Mouse (Mus musculus): Measurements from ENCODE around the gene Drg1. TPM values are rescaled to one million over a fixed set of nuclear protein-coding genes. Genes with fewer than 3 reads are reported as not detected.

Drg1 gene
- total RNA-seq, 2 experiments from 2014 or later, result 77.1 to 94.1 TPM

DNA sequence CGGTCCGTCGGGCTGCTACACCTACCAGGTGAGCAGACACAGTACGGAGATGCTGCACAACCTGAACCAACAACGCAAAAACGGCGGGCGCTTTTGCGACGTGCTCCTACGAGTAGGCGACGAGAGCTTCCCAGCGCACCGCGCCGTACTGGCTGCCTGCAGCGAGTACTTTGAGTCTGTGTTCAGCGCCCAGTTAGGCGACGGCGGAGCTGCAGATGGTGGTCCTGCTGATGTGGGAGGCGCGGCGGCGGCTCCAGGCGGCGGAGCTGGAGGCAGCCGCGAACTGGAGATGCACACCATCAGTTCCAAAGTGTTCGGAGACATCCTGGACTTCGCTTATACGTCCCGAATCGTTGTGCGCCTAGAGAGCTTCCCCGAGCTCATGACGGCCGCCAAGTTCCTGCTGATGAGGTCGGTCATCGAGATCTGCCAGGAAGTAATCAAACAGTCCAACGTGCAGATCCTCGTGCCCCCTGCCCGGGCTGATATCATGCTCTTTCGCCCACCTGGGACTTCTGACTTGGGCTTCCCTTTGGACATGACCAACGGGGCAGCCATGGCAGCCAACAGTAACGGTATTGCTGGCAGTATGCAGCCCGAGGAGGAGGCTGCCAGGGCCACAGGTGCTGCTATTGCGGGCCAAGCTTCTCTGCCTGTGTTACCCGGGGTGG, 24.6 kb upstream of the Drg1 start:
- peak; percentile 41 to 45 for DNase-seq (ENCODE audit: low spot score in 2 of 2)

DNA sequence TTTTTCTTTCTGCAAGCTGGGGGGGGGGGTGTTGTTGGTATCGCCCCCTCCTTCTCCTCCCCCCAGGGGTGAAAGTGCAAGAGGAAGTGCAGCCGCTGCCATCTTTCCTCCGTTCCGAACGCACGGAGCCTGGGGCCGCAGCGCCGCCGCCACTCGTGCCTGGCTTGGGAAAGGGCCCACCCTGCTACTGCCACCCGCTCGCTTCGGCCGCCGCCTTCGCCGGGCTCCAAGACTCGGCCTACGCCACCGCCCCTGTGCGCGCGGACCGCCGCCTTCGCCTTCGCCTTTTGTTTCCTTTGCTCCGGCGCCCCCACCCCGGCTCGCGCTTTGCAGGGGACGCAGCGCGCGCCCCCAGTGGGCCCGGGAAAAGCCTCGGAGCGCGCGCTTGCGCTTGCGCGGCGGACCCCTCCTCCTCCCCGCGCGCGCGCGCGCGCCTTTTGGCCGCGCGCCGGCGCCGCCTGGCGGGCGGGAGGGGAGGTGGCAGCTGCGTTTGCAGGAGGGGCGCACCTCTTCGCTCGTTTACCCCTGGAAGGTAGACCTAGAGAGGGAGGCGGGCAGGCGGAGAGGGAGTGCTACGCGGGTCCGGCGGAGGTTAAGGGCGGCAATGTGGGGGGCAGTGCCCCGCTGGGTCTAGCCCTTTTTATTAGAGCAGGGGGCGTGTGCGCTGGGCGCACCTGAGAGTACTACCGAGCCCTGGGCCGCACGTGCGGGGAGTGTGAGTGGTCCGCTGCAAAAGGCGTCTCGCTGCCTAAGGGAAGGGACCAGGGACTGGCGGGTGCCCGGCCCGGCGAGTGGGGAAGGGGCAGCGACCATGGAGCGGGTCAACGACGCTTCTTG, 23.8 kb upstream of the Drg1 start:
- DNase-seq (ENCODE audit: low spot score in 2 of 2), result peak; percentile 76 to 82

DNA sequence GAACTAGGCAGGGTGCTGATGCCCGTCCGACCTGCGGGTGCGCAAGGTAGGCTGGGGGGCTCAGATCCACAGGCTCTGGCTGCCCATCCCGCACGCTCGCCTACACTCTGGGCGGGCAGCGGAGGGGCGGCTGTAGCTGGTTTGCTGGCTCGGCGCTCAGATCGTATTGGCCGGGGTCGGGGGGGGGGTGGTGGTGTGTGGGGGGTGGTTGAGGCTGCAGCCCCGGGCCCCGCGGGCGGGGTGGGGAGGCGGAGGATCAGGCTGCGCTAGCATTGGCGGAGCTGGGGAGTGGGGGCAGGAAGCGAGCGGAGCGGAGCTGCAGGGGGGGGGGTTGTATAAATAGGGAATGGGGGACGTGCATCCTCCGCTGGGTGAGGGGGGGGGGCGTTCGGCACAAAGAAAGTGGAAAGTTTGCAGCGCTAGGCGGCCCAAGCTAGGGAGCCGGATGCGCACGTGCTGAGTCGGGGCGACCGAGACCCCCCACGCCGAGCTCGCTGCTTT, 23.1 kb upstream of the Drg1 start:
- DNase-seq (ENCODE audit: low spot score in 2 of 2), result peak; percentile 55 to 58

DNA sequence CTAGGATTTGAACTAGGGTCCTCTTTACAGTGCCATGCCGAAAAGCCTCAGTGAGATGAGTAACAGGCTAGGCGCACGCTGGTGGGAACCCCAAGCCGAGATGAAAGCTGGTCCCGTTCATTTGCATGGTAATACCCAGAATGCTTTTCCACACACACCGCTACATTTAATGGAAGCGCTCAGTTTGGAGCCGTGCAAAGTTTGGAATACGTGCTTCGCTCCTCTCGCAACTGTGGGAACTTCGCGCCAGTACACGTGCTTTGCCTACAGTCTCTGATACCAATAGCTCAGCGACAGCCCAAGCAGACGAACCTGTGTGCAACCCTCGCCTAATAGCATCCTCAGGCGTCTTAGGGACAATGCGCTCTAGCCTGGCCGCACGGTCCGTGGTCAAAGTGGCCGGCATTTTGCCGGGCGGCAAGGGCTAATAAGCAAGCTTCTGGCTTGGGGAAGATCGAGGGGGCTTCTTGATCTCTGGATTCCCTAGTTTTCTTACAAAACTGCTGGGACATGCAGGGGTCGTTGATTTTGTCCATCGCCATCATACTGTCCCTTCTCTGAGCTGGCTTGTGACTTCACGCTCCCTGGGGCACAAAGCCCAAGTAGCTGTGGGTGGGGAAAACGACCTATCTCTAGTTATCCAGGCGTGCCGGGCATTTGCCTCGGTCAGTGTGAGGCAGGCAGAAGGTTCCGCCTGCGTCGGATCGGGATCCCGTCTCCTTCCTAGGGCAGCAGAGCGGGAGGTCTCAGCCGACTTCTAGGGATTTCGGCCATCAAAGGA, 22.5 kb upstream of the Drg1 start, which contains the start of gene Patz1:
Gene Patz1, plus strand, starts transcription at position 354 of the 781 bp plus-strand sequence.
- peak; percentile 43 to 69 for DNase-seq (ENCODE audit: low spot score in 2 of 2)

DNA sequence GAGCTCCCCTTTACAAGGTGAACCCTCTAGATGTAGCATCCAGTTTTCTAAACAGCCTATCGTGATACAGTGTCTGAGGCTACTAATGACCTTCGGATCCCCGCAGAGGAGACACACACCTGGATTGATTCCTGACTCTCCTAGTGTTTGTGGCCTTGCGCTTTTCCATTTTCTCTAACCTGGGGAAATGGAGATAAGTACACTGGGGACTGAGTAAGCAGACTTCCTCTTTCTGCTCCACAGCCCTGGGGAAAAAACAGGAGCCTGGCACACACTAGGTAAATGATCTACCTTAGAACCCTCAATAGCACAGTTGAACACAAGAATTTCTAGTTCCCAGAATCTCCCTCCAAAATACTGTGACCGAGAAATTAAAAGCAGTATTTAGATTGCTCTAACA, 21.7 kb upstream of the Drg1 start:
- no peak for DNase-seq (ENCODE audit: low spot score in 2 of 2)

DNA sequence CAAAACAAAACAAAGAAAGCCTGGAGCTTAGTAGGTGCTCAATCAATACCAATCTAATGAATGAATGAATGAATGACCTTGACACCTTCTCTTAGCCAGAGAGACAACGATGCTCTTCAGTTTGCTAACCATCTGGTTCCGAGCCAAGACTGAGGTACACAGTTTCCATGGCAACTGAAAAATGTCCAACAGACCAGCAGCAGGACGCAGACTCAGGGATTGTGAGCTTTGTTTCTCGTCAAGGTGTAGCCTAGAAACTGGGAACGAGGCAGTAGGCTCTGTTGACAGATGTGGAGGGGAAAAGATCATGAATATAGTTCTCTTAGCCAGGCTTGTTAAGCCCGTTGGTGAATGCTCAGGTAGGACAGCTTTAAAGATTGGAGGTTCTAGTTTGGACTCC, 20.9 kb upstream of the Drg1 start:
- no peak for DNase-seq (ENCODE audit: low spot score in 2 of 2)

DNA sequence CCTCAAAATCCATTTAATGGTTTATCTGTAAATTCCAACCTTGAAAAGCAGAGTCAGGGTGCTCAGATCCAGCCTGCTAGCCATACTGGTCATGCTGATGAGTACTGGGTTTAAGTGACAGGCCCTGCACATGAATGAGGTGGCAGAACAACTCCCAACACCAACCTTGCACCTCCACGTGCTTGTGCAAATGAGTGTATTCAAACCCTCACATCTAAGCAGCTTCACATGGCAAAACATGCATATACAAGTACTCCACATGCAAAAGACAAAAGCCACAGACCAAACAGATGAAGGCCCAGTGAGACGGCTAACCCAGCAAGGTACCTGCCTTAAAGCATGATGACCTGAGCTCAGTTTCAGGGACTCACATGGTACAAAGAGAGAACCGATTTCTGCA, 19.7 kb upstream of the Drg1 start:
- no peak for DNase-seq (ENCODE audit: low spot score in 2 of 2)

DNA sequence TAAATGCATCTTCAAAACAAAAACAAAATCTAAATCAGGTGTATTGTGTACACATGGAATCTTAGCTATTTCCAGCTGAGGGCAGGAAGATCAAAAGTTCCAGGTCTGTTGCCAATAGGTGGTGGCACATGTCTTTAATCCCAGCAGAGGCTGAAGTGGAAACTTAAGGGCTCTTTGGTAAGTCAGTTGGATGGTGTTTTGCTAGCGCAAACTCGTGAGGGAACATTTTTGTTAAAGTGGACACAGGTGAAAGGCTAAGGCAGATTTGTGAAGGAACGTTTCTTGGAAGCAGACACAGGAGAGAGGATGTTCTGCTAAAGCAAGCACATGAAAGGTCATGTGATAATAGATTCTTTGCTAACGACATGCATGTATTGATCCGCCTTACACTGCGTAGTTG, 17.4 kb upstream of the Drg1 start:
- no peak for DNase-seq (ENCODE audit: low spot score in 2 of 2)

DNA sequence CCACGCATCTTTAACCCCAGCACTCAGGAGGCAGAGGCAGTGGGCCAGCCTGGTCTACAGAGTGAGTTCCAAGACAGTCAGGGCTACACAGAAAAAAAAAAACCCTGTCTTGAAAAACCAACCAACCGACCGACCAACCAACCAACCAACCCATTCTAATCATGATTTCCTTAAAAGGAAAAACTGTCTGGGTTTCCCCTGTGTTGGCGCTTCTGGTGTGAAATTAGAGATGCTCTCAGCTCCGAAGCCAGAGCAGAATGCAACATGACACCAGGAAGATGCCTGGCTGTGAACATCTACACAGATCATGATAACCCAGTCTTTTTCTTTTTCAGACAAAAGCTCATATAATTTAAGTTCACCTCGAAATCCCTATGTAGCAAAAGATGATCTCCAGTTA, 16.7 kb upstream of the Drg1 start:
- no peak for DNase-seq (ENCODE audit: low spot score in 2 of 2)

DNA sequence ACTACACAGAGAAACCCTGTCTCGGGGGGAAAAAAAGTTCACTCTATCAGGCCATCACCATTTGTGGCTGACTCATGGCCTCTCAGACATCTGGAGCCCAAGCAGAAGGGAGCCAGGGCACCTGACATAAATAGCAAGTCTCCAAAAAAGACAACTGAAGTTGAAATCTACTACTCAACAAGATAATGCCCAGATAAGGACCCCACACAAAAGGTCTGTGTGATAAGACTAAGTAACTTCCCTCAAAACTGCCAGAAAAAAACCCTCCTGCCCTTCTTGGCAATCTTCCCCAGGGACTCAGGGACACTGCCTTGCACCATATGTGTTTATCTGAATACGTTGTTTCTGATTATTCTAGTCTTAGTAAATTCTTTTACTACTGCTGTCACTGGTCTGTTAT, 13.5 kb upstream of the Drg1 start:
- DNase-seq (ENCODE audit: low spot score in 2 of 2), result no peak

DNA sequence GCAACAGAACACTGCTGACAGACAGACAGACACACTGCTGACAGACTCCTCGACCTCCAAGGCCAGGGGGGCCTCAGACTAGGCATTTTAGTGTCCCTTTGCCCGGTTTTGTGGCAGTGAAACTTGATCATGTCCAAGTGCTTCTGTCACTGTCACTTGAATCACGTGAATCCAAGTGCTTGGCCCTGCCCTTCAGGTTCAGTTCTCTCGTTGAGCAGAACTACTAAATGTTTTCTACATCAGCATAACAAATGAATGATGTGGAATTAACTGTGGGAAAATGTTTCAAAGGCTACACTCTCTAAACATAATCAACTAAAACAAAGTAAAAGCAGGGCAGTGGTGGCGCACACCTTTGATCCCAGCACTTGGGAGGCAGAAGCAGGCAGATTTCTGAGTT, 12.1 kb upstream of the Drg1 start:
- no peak for DNase-seq (ENCODE audit: low spot score in 2 of 2)

DNA sequence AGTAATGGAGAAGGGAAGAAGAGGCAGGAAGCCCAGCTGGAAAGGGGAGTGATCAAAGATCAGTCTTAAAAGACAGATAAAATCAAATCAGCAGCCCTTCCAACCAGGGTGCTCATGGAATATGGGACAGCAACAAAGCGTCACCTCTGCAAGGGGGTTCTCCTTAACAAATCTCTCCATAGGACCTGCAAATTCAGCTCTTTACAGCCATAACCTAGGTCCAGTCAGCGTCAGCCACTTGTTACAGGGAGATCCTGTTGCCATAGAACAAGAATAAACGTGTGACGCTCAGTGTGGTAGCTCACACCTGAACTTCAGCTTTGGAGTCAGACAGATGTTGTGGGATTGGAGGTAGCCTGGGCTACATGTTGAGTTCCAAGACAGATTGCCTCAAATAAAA, 3.0 kb upstream of the Drg1 start:
- DNase-seq (ENCODE audit: low spot score in 2 of 2), result no peak

DNA sequence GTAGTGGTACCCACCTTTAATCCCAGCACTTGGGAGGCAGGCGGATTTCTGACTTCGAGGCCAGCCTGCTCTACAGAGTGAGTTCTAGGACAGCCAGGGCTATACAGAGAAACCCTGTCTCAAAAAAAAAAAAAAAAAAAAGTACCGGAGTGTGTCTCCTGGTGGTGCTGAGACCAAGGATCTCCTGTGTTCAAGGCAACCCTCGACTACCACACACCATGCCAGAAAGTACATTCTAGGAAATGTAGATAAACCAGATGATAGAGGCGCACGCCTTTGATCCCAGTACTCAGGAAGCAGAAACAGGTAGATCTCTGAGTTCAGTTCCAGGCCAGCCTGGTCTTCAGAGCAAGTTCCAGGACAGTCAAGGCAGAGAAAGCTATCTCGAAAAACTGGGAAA, 918 bp upstream of the Drg1 start:
- DNase-seq (ENCODE audit: low spot score in 2 of 2), result no peak

DNA sequence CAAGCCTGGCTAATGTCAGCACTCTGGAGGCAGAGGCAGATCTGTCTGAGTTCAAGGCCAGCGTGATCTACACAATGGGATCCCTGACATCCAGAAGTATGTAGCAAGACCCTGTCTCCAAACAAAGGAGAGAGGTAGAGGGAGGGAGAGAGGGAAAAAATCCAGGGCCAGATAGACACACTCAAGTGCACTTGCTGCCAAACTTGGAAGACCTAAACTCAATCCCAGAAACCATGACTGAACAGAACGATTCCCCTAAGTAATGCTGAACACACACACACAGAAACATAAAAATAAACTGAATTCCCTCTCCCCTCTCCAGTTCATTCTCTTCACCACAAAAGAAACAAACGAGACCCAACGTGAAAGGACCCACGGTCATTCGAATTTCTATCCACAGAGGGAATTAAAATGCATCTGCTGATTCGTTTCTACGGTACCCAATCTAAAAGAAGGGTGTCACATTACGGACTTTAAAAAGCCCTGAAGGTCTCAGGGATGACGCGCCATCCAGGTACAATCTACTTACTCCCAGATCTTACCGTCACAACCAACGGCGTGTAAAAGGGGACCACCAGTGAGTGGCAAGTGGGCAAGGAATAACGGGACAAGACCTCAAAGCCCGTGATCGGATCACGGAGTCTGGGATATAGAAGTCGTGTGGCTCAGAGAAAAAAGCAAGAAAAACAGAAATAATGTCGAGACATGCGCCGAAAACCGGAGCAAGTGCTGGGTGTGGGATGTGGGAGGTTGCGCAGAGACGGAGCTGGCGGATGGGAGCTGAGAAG, 730 bp downstream of the Drg1 start:
- no peak for DNase-seq (ENCODE audit: low spot score in 2 of 2)

DNA sequence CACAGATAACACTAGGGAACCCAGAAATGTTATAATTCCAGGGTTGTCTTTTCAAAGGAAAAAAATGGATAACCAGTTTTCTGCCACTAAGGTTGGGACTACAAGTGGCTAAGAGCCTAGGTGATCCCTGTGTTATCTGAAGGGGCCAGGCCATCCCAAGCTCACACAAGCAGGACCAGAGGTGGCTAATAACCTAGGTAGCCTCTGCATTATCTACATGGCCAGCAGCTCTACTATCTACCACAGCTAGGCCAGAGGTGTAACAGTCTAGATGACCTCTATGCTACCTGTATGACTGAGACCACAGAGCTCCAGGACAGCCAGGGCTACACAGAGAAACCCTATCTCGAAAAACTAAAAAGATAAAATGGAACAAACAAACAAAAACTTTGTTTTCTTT, 6.7 kb downstream of the Drg1 start:
- DNase-seq (ENCODE audit: low spot score in 2 of 2), result no peak

DNA sequence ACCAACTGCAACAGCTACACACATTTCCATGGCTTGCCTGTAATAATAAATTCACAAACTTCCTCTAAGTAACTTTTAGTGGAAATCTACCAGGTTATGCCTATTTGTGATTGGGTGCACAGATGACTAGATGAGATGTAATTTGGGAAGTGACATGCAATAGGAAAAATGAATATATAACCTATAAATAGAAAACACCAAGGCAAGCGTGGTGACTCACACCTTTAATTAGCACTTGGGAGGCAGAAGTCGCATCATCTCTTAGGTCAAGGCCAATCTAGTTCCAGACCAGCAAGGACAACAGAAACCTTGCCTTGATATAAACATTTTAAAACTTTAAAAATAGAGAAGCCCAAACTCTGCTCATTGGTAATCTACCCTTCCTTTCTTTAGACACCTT, 18.8 kb downstream of the Drg1 start:
- DNase-seq (ENCODE audit: low spot score in 2 of 2), result no peak

DNA sequence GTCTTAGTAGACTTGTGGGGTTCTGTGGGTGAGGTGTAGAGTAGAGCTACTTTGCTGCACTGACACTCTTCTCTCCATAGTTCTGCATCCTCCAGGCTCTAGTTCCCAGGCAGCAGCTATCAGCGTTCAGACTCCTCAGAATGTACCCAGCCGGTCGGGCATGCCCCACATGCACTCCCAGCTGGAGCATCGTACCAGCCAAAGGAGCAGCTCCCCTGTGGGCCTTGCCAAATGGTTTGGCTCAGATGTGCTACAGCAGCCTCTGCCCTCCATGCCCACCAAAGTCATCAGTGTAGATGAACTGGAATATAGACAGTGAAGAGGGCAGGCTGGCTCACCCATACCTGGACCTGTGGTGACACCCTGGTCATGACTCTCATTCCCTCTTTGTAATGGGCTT, 22.4 kb downstream of the Drg1 start:
- no peak for DNase-seq (ENCODE audit: low spot score in 2 of 2)

DNA sequence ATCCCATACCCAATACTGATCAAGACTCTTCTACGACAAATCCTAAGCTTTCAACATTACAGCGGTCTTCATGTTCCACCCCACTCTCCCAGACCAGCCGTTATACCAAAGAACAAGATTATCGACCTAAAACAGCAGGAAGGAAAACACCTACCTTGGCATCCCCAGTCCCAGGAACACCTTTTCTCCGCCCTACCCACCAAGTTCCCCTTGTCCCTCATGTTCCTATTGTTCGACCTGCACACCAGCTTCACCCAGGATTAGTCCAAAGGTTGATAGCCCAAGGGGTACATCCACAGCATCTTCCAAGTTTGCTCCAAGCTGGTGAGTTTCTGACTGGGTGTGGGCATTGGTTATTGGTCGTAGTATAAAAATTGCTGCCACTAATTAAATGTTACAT, 23.8 kb downstream of the Drg1 start:
- DNase-seq (ENCODE audit: low spot score in 2 of 2), result no peak

DNA sequence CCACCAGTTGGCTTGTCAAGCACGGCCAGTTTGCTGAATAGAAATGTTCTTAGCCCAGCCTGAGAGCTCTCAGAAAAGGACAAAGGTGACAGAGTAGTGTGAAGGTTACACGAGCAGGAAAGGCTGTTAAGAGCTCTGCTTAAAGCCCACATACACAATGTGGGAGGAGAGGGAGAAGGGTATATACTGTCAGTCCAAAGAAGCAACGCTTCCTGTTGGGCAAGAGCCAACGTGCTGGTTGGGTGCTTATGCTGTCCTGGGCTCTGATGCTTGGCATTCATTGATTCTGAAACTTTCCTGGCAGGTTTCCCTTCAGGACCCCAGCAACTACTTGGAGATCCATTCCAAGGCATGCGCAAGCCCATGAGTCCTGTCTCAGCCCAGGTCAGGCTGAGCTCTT, 30.9 kb downstream of the Drg1 start:
- DNase-seq (ENCODE audit: low spot score in 2 of 2), result no peak

DNA sequence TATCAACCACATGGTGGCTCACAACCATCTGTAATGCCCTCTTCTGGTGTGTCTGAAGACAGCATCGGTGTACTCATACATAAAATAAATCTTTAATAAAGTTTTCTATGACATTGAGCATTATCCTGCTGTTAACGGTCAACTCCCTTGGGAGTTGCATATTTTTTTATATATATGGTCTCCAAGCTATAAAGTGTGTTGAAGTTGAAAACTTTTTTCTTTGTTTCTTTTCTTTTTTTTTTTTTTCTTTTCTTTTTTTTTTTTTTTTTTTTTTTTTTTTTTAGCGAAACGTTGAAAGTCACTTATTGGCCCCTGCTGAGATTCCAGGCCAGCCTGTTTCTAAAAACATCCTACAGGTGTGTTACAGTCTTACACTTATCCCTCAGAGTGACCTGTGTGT, 32.5 kb downstream of the Drg1 start:
- DNase-seq (ENCODE audit: low spot score in 2 of 2), result no peak

DNA sequence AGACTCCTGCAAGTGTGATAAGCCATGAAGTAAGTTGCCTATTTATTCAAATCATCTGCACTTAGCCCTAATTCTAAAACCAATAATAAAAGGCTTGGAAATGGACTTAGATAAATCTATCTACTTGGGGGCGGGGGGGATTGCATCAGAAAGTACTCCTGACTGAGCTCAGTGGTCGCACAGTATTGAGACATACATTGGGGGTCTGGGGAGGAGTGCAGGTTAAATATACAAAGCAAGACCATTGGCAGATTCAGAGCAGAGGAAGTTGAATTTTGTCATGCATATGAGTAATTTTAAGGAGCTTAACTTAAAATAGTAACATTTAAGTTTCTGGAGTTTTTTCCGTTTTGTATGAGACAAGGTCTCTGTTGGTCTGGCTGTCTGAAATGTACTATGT, 34.0 kb downstream of the Drg1 start:
- DNase-seq (ENCODE audit: low spot score in 2 of 2), result no peak

Measured in adrenal gland, adult 18-20 months (tissue).